Mouse (Mus musculus) T-helper 1 cell (primary cell): ENCODE data around the gene B3gnt6.

ENCODE experiments used
- in situ Hi-C: fragments of 300-600 bp; cut with MboI, MseI; formaldehyde crosslinking; loops from one replicate; pipeline ENCODE4 v1.15.1; 2025; ENCODE audit warnings: high pct_unique_total_duplicates

Gene B3gnt6

DNA sequence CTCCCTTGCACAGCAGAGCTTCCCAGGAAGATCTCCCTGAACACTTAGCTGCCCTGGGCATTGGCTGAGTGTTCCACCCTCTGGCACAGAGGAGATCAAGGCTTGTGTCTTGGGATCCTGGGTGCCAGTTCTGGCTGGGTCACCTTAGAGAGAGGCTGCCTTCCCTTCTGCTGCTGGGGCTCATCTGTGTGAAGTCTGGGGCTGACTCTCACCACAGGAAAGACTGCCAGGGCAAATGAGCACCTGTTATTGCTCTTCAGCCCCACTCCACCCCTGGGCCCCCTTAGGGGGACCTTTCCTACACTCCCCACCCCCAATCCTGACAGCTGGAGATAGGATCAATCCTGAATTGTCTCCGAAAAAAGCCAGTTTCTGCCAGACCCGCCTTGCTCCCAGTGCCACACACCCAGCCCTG, 22.2 kb downstream of the B3gnt6 start:
- in situ Hi-C loops: no loop called here

- in situ Hi-C loops: no loop called here
Observed at GRCm38 (mm10) chr7:98176322-98177070, 22.8 kb downstream of the B3gnt6 start.

- in situ Hi-C loops: no loop called here
Observed at GRCm38 (mm10) chr7:98174883-98175755, 24.2 kb downstream of the B3gnt6 start.

GRCm38 (mm10) chr7:98173408-98173807, 25.9 kb downstream of the B3gnt6 start:
- in situ Hi-C loops: no loop called here

GRCm38 (mm10) chr7:98172661-98173060, 26.6 kb downstream of the B3gnt6 start:
- in situ Hi-C loops: no loop called here

- in situ Hi-C loops: no loop called here
Observed at GRCm38 (mm10) chr7:98171141-98172073, 27.9 kb downstream of the B3gnt6 start.

GRCm38 (mm10) chr7:98164999-98165528, 34.2 kb downstream of the B3gnt6 start:
- in situ Hi-C loops: no loop called here

DNA sequence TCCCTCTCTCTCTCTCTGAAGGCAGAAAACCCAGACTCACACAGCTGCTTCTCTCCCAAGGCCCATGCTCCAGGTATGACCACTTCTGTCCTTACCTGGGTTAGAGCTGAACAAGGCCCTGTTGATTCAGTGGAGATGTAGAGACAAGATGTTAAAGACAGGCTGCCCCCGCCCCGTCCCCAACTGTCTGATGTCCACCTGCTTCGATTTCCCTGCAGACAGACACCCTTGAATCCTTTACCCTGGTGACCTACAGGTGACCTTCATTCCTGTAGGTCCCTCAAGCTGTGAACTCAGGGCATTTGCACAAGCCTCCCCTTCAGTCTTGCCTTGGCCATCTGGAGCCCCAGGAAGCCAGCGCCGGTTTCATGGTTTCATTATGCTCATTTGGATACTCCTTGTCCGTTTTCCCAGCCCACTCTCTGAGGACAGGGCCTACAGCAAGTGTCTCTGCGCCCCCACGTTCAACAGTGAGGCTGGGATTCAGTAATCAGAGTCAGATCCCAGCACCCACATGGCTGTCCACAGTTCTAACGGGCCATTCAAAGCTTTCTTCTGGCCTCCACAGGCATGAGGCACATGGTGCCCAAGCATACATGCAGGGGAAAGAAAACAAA, 34.8 kb downstream of the B3gnt6 start:
- in situ Hi-C loops: no loop called here

- in situ Hi-C loops: no loop called here
Observed at GRCm38 (mm10) chr7:98163700-98164099, 35.6 kb downstream of the B3gnt6 start.

DNA sequence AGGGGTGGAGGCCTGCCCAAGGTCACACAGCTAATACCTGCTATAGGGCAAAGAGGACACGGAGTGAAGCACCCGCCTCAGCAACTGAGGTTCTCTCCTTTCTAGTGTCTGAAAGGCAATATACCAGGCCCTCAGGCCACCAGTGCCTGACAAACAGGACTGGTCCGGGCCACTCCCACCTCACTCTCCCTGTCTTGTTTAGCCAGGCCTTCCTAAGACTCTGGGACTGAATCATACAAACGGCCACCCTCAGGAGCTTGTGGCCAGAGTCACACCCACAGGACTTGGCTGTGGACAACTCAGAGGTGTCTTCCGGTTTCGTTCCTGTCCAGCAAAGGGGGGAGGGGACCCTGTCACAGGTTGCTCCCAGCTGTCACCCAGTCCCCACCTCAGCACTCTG, 37.0 kb downstream of the B3gnt6 start:
- in situ Hi-C loops: no loop called here

DNA sequence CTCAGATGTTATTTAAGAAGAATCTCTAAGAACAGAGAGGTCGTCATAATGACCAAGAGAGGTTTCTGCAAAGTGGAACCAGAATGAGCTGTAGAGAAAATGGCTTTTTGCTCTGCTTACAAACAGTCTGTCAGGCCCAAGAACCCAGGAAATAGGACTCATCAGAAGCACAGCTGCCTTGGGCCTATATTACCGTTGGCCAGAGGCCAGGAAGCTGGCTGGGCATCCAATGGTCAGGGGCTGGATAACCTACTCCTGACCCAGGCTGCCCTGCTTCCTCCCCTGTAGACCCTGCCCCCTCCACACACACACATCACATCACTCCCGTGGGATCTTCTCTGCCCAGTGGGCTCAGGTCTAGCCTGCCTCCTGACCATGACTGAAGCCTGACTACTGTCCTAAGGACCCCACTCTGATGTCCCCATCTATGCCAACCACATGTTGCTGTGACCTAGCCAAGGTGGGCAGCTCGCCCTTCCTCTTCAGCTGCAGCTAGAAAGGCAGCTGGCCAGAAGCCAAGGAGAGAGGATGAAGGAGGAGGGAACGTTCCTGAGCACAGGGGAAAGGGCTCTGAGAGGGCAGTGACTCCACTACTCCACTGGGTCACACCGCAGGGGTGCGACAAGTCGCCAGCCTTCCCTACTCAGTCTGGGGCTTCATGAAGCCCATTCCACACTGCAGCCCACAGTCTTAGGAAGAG, 39.1 kb downstream of the B3gnt6 start:
- in situ Hi-C loops: no loop called here

- in situ Hi-C loops: no loop called here
Observed at GRCm38 (mm10) chr7:98158481-98158880, 40.8 kb downstream of the B3gnt6 start.

DNA sequence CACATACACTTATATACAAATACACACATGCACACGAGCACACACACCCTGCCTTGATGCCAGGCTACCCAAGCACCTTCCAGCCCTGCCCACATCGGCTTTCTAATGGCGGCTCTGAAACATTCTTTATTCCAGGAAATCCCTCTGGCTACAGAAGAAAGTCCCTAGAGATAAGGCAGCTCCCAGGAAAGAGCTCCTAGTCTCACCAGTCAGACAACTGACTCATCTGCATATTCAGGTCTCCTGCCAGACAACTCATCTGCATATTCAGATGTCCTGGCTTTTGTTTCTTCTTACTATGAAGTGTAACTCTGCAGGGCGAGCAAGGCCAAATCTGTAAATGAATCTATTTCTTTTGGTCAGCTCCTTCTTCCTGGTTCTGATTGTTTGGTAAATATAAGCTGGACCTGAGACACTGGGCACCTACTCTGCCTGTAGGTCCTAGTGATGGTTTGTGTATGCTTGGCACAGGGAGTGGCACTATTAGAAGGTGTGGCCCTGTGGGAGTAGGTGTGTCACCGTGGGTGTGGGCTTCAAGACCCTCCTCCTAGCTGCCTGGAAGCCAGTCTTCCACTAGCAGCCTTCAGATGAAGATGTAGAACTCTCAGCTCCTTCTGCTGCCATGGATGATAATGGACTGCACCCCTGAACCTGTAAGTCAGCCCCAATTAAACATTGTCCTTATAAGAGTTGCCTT, 41.5 kb downstream of the B3gnt6 start:
- in situ Hi-C loops: no loop called here

DNA sequence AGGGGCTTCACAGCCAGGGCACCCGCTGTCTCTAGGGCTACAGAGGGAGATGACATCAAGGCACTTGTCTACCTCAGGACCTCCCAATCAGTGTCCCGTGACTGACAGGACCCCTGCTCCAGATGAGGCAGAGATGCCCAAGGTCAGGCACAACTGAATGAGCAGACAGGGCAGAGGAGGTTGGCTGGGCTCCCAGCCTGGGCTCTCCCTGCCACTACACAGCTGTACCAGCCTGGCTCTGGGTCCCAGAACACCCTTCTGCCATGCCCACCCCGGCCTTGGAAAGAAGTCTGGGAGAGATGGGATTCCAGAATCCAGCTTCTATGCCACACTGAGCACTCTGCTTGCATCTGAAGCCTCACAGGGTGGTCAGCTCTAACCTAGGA, 43.0 kb downstream of the B3gnt6 start:
- in situ Hi-C loops: no loop called here

- in situ Hi-C loops: no loop called here
Observed at GRCm38 (mm10) chr7:98155546-98156279, 43.6 kb downstream of the B3gnt6 start.

GRCm38 (mm10) chr7:98153892-98154291, 45.4 kb downstream of the B3gnt6 start:
- in situ Hi-C loops: no loop called here

DNA sequence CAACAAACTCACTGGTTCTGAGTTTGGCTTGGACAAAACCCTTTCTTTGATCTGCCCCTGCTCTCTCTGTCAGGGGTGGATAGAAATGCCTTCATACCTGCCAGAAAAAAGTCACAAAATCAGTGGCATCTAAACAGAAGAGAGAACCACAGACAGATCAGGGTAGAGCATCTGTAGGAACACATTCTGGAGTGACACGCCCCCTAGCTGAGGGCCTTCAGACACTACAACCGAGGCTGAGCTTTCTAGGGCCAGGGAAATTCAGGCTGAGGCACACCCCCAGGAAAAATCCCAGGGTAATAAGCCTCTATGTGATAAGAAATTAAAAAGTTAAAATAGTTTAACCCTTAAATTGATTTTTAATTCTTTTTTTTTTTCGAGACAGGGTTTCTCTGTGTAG, 45.9 kb downstream of the B3gnt6 start:
- in situ Hi-C loops: no loop called here

DNA sequence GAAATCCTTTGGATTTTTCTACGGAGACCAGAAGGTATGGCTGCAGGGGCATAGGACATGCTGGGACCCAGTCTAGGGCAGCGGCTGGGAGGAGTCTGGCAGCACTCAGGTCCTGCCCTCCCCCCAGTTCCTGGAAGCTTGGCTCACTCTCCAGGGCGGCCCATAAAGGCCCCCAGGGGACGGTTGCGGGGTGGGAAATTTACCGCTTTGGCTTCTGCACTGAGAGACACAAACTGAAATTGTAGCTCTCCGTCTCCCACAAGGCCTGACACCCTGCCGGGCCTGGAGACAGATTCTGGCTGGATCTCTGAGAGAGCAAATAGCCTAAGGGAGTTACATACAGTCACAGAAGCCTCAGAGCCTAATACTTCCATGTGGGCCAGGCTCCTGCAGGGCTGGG, 46.9 kb downstream of the B3gnt6 start:
- in situ Hi-C loops: no loop called here

DNA sequence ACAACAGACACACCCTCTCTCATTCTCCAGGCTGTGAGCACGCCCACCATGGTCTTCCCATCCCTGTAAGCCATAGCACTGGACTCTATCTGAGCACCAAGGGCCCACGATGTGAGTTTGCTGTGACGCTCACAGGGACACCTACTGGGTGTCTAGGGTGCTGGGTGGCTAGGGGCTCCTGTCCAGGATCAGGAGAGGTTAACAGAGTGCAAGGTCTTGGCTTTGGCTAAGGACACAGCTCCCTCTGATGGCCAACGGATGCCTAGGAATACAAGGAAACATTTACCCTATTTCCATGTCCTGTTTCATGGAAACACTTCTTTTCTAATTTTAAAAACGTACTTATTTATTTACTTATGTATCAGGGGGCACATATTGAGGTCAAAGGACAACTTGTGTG, 48.8 kb downstream of the B3gnt6 start:
- in situ Hi-C loops: no loop called here
